Mouse (Mus musculus) heart, postnatal 4 days (tissue): Measurements from ENCODE around the gene Flg2. TPM values are rescaled to one million over a fixed set of nuclear protein-coding genes. Genes with fewer than 3 reads are reported as not detected.

Experiments
- DNase-seq: peaks from one replicate; pipeline ENCODE4 v3.0.0; 2021
- total RNA-seq, 2 experiments: library from RNA; stranded (reverse); gene quantifications; 2 replicates each; pipeline ENCODE4 v1.2.3; 2021

Gene Flg2
- total RNA-seq = not detected

DNA sequence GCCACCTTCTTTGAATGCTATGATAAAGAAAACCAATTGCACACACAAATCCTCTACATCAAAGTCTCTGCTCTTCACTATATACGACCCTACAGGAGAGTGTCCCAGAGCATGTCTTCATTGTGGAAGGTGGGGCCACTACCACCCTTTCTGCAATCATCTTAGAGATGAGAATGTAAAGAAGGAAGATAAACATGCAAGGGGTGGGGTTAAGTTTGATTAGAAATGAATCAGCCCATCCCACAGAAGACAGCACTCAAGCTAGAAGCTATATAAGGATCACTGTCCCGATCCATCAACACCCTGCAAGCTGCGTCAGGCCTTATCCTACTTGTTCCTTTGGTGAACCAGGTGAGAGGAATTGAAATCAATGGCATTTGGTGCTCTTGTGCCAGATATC, at the start of gene Flg2:
TSS of gene Flg2 (plus strand) at position 301 of the 400 bp plus-strand sequence.
- no peak for DNase-seq

DNA sequence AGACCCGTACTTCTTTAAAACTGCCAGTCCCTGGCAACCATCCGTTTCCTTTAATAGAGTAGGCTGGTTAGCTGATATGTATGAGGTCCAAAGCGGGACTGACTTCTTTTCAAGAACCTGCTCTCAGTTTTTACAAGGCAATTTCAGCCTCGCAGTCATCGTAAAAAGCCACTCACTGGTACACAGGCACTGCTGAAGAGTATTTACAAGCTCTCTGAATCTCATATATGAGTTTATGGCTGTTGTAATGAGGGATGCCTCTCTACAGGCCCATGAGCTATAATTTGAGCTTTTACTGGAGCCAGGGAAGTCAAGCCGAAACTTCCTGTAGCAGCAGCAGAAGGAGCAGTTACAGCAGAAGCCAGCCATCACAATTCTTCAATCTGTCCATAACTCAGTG, 34.6 kb upstream of the Flg2 start:
- DNase-seq = no peak

DNA sequence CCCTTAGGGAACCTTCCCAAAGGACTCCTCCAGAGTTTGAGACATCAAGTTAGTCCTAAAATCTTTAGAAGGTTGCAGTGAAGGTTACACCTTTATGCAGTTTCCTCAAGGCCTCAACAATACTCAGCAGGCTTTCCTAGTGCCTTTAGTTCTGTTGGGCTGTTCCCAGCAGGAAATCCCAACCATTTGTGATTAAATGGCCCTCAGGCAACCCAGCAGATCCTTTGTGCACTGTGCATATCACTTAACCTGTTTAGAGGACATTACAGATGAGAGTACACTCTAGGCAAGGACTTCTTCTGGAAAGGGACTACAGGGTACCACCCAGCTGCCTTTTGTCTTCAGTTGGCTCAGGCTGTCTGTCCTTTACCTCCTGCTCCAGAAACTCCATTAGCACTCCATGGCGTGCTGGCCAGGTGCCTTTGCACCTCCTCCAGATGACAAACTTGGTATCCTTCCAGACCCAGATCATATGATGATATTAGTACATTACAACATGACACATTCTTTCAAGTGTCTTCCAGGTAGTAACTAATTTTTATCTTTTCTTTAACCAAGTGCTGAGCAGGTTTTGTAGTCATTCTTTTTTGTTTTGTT, 34.0 kb upstream of the Flg2 start:
- DNase-seq = no peak

DNA sequence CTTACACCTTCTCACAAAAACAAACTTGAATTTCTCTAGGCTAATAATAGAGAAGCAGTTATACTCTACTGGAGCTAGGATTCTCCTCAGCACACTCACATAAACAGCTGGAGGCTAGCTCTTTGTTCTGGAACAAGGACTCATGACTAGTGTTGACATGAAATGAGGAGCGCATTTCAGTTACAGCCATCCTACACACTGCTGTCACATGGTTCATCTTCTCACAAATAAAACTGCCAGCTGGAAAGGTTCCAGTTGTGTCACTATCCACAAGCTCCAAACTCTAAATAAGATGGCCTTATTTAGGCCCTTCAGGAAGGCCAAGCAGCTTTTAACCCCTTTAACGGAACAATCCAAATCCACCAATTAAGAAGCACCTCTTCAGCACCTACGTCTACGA, 16.2 kb upstream of the Flg2 start:
- no peak for DNase-seq

DNA sequence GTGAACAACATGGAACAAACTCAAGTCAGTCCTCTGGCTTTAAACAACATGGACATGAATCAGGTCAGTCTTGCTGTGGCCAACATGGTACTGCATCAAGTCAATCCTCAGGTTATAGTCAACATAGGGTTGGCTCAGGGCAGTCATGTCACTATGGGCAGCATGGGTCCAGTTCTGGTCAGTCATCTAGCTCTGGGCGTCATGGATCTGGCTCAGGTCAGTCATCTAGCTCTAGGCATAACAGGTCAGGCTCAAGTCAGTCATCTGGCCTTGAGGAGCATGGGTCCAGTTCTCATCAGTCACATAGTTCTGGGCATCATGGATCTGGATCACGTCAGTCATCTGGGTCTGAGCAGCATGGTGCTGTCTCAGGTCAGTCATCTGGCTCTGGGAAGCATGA, 4.9 kb downstream of the Flg2 start:
- no peak for DNase-seq

DNA sequence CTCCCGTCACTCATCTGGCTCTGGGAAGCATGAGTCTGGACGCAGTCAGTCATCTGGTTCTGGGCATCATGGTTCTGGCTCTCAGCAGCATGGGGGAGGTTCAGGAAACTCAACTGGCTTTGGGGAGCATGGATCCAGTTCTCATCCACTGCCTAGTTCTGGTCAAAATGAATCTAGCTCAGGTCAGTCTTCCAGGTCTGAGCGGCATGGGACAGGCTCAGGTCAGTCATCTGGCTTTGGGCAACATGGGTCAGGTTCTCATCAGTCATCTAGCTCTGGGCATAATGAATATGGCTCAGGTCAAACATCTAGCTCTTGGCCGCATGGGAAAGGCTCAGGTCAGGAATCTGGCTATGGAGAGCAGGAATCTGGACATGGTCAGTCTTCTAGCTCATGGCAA, 5.4 kb downstream of the Flg2 start:
- DNase-seq = no peak

Other genes starting within 250 kb of the Flg2 start
- not detected for gene Lce3d, start 239.9 kb upstream of the Flg2 start, total RNA-seq
- gene Lce3e, start 230.2 kb upstream of the Flg2 start, total RNA-seq = not detected
- not detected for gene Lce3f, start 205.1 kb upstream of the Flg2 start, total RNA-seq
- not detected for gene Crct1, start 181.6 kb upstream of the Flg2 start, total RNA-seq
- gene Lce1m, start 178.2 kb upstream of the Flg2 start, total RNA-seq = not detected
- gene Gm4858, start 128.5 kb upstream of the Flg2 start, total RNA-seq = not detected
- not detected for gene Crnn, start 52.5 kb upstream of the Flg2 start, total RNA-seq
- gene Flg, start 76.2 kb downstream of the Flg2 start, total RNA-seq = not detected
- gene Hrnr, start 122.5 kb downstream of the Flg2 start, total RNA-seq = not detected
- gene Rptn, start 196.4 kb downstream of the Flg2 start, total RNA-seq = not detected
- gene Tchh, start 245.1 kb downstream of the Flg2 start, total RNA-seq = under 1 TPM; 0.20 to 0.26 TPM